Mouse (Mus musculus): ENCODE measurements around the gene Khdc1c. TPM values are rescaled to one million over a fixed set of nuclear protein-coding genes. Genes with fewer than 3 reads are reported as not detected.
"Not testable (repeated sequence)": the region's sequence is repeated elsewhere in the genome, so short reads cannot be mapped to it uniquely, and the experiment has no call there.

Gene Khdc1c
- polyA plus RNA-seq (2012; rRNA removed), result not detected in 2 replicates

DNA sequence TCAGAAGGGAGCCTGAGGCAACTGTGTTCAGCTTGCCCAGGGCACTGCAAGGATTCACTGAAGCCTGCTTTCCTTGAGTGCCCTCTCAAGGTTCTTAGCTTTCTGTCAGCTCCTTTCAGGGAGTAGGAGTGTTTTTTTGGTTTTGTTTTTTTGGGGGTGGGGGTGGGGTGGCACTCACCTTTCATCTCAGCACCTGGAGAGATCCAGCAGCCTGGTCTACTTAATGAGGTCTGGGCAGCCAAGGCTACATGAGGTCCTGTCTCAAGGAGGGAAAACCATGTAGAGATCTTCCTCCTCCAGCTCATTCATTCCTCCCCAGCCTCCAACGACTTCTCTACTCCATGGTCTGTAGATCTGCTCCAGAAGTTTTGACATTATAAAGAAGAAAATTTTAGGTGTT lies at the start of gene Khdc1c:
TSS of gene Khdc1c (plus strand) at position 301 of the 400 bp plus-strand sequence.
- DNase-seq (ENCODE audit: low read depth), result not testable (repeated sequence)

DNA sequence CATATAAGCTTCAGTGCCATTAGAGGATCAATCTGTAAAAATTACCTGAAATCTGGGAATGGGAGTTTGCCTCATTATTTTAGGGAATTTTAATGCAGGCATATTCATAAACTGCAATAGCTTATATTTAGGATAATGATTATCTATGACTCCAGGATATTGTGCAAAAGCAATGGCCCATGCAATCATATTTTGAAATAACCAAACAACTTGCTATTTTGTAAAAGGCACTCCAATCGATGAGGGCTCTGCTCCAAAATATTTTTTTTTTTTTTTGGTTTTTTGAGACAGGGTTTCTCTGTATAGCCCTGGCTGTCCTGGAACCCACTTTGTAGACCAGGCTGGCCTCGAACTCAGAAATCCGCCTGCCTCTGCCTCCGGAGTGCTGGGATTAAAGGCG lies 47.9 kb upstream of the Khdc1c start:
- DNase-seq (ENCODE audit: low read depth), result not testable (repeated sequence)

DNA sequence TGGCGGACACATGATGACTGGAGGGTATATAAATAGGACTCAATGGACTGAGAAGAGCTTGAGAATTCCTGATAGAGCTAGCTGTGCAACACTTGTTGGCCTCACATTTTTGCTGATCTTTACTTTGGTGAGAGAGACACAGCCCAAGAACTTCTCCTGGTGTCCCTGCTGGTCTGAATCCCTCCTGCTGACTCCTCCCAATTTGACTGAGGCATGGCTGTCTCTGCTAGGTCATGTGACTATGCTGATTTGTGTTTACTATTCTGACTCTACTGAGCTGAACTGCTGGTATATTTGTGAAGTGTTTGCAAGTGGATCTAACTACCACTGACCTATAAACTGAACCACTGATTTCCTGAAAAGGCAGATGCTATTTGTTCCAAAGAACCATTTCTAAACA lies 46.5 kb upstream of the Khdc1c start:
- no peak for TF ChIP-seq CTCF (IDR thresholded peaks at IDR 0.05; ENCODE audit: borderline replicate concordance, extremely low read depth, insufficient read depth, insufficient read length)
- TF ChIP-seq POLR2A (IDR thresholded peaks at IDR 0.05; ENCODE audit: borderline replicate concordance, extremely low read depth, insufficient read depth, insufficient read length, poor library complexity, severe bottlenecking), result no peak
- no peak for DNase-seq (ENCODE audit: low read depth)

DNA sequence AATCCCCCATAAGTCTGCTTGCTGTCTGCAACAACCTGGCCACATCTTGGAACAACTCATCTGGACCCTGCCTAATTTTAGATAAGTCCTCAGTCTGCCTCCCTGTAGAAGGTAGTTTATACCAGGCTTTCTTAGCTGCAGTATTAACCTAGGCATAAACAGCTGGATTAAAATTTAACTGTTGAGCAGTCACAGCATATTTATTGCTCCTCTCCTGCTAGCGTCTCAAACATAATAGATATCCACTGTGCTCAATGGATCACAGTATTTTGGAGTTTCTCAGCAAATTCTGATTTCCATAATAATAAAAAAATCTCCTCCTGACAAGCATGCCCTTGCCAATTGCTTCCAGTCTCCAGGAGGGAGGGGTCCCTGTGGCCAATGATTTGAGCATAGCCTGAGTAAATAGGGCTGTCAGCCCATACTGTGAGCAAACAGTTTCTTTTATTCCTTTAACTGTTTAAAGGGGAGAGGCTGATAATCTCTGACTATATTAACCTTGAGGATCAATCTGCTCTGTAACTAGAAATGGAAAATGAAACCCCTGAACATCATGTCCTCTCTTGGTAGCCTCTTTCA lies 44.0 kb upstream of the Khdc1c start:
- peak; percentile 44 for DNase-seq (ENCODE audit: low read depth)
- TF ChIP-seq CTCF (IDR thresholded peaks at IDR 0.05; ENCODE audit: borderline replicate concordance, extremely low read depth, insufficient read depth, insufficient read length) (no peak), POLR2A (IDR thresholded peaks at IDR 0.05; ENCODE audit: borderline replicate concordance, extremely low read depth, insufficient read depth, insufficient read length, poor library complexity, severe bottlenecking) (no peak)

DNA sequence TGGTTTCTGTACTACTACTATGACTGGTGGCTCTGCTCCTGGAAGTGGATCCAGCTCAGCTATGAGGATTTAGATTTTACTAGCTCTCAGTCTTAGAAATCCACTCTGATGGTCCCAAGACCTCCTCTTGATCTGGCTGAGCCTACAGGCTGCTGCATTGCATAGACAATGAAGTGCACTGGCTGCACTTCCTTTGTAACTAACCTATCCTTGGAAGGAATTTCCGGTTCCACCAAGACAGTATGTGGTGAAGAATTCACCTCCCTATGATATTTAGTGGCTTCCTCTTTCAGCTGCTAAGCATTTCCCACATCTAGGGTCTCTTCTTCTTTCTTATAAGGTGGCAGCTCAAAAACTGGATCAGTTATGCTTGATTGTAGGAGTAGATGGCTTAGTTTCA lies 43.5 kb upstream of the Khdc1c start:
- TF ChIP-seq POLR2A (IDR thresholded peaks at IDR 0.05; ENCODE audit: borderline replicate concordance, extremely low read depth, insufficient read depth, insufficient read length, poor library complexity, severe bottlenecking), result no peak
- no peak for TF ChIP-seq CTCF (IDR thresholded peaks at IDR 0.05; ENCODE audit: borderline replicate concordance, extremely low read depth, insufficient read depth, insufficient read length)
- DNase-seq (ENCODE audit: low read depth), result no peak

DNA sequence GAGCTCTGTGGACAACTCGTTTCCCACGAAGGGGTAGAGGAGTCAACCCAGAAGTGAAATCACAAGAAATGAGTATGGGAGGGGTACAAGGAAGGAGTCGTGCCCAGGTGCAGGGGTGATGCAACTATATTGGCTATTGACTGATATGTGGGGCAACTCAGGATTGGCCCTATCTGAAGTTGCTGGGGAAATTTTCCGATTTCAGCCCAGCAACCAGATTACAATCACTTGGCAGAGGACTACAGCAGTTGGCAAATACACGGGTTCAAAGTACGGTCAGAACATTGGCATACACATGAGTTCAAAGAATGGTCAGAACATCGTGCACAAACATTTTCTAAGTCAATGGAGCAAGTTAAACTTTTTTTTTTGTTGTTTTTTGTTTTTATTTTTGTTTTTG lies 41.4 kb upstream of the Khdc1c start:
- TF ChIP-seq CTCF (IDR thresholded peaks at IDR 0.05; ENCODE audit: borderline replicate concordance, extremely low read depth, insufficient read depth, insufficient read length), result no peak
- no peak for TF ChIP-seq POLR2A (IDR thresholded peaks at IDR 0.05; ENCODE audit: borderline replicate concordance, extremely low read depth, insufficient read depth, insufficient read length, poor library complexity, severe bottlenecking)
- DNase-seq (ENCODE audit: low read depth), result no peak

DNA sequence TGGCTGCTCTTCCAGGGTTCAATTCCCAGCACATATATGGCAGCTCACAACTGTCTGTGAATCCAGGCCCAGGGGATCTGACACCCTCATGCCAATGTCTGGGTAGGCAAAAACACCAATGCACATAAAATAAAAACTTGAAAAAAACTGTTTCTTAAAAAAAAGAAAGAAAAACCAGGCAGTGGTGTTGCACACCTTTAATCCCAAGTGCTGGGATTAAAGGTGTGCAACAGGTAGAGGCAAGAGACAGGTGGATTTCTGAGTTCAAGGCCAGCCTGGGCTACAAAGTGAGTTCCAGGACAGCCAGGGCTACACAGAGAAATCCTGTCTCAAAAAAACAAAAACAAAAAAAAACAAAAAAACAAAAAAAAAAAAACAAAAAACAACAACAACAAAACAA lies 37.0 kb upstream of the Khdc1c start:
- not testable (repeated sequence) for DNase-seq (ENCODE audit: low read depth)

DNA sequence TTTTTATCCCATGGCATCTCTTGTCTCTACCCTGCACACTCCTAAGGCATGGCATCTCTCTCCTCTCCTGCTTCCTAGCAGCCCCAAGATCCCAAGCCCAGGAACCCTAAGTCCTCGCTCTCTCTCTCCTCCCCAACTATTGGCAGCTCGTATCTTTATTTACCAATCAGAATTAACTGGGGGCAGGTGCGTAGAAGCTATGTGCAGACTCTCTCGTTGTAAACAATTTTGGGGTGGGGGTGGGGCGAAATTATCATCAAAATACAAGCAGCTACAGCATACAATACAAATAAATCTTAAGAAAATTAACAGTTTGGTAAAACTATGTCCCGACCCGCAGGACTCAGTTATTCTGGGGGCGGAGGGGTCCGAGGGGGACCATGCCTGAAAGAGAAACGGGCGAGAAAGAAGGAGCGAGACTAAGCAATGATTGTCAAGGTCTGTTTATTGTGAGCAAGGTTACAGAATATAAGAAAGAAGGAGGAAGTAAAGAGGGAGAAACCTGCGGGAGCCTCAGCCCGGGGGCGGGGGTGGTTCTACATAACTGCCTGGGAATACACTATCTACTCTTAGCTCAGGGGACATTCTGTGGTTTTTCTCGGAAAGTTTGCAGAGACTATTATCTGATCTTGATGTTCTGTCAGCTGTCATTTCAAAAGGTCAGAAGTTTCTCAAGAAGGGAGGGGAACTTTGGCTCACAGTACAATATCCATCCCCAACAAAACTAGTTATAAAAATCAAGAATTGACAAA lies 34.7 kb upstream of the Khdc1c start:
- DNase-seq (ENCODE audit: low read depth), result no peak
- TF ChIP-seq CTCF (IDR thresholded peaks at IDR 0.05; ENCODE audit: borderline replicate concordance, extremely low read depth, insufficient read depth, insufficient read length) (no peak), POLR2A (IDR thresholded peaks at IDR 0.05; ENCODE audit: borderline replicate concordance, extremely low read depth, insufficient read depth, insufficient read length, poor library complexity, severe bottlenecking) (no peak)

DNA sequence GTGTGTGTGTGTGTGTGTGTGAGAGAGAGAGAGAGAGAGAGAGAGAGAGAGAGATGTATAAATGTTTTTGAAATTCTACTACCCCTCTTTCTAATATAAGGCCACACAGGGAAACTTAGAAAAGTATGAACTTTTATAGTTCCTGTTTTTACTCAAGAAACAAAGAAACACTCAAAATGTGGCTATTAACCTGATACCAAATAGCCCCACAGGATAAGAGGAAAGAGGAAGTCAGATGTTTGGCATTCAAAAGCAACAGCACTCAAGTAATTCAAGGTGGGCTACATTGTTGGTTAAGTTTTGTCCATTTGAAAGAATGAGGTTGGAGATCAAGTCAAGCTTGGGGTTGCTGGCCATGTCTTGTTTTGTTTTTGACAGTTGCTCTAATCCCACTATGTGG lies 32.3 kb upstream of the Khdc1c start:
- TF ChIP-seq CTCF (IDR thresholded peaks at IDR 0.05; ENCODE audit: borderline replicate concordance, extremely low read depth, insufficient read depth, insufficient read length) (no peak), POLR2A (IDR thresholded peaks at IDR 0.05; ENCODE audit: borderline replicate concordance, extremely low read depth, insufficient read depth, insufficient read length, poor library complexity, severe bottlenecking) (no peak)
- no peak for DNase-seq (ENCODE audit: low read depth)

DNA sequence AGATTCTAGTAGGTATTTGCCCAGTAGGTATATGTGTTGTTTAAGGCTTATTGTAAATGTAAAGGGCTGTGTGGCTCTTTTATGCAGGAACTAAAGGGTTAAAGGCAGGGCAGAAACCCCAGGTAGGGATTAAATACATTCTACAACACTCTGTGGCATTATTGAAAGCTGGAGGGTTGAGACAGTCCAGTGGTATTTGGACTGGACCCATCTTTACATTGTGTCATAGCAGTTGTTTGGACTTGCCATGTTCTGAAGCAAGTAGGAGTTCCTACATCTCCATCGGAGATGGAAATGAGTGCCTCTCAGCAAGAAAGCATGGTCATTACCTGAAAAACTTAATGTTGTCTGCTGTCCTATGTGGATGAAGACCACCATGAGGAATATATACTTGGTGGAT lies 27.4 kb upstream of the Khdc1c start:
- TF ChIP-seq CTCF (IDR thresholded peaks at IDR 0.05; ENCODE audit: borderline replicate concordance, extremely low read depth, insufficient read depth, insufficient read length), result no peak
- no peak for TF ChIP-seq POLR2A (IDR thresholded peaks at IDR 0.05; ENCODE audit: borderline replicate concordance, extremely low read depth, insufficient read depth, insufficient read length, poor library complexity, severe bottlenecking)
- DNase-seq (ENCODE audit: low read depth), result no peak

DNA sequence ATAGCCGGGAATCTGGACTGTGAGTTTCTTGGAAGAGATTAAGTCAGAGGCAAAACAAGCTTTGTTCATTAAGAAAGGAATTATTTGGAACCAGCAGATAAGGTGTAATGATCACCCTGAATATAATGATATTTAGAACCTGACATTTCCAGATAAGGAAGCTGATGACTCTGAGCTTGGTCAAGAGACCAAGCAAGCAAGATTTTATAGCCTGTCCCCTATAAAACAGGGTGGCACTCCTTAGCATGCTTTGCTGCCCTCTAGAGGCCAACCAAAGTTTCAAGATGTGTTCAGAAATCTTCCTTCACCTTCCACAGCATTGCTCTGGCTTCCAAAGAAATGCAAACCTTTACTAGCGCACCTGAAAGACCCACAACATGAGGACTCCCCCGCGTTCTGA lies 23.9 kb upstream of the Khdc1c start:
- TF ChIP-seq CTCF (IDR thresholded peaks at IDR 0.05; ENCODE audit: borderline replicate concordance, extremely low read depth, insufficient read depth, insufficient read length) (peak; percentile 73; the same call in 1 of the 2 replicates), POLR2A (IDR thresholded peaks at IDR 0.05; ENCODE audit: borderline replicate concordance, extremely low read depth, insufficient read depth, insufficient read length, poor library complexity, severe bottlenecking) (no peak)
- DNase-seq (ENCODE audit: low read depth), result peak; percentile 73

DNA sequence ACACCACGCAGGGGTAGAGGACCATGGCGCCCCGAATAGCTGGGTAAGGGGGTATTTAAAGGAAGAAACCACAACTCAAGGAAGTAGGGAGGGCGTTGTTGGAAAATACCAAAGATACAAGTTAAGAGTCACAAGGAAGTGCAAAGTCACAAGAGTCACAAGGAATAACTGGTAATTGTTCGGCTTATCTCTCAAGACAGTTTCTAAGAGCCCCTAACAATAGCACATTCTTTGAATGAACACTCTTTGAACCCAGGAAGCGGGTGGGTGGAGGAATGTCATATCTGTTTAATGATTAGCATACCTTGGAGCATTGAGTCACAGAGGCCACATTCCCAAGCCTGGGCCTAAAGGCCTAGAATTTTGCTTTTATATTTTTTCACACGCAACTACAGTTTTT lies 23.4 kb upstream of the Khdc1c start:
- not testable (repeated sequence) for DNase-seq (ENCODE audit: low read depth)

DNA sequence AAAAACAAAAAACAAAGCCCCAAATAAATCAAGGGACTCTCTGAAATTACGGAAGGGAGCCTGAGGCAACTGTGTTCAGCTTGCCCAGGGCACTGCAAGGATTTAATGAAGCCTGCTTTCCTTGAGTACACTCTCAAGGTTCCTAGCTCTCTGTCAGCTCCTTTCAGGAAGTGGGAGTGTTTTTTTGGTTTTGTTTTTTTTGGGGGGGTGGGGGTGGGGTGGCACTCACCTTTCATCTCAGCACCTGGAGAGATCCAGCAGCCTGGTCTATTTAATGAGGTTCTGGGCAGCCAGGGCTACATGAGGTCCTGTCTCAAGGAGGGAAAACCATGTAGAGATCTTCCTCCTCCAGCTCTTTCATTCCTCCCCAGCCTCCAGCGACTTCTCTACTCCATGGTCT lies 18.8 kb upstream of the Khdc1c start, which contains the start of gene Khdc1a:
TSS of gene Khdc1a (plus strand) at position 301 of the 400 bp plus-strand sequence.
- TF ChIP-seq POLR2A (IDR thresholded peaks at IDR 0.05; ENCODE audit: borderline replicate concordance, extremely low read depth, insufficient read depth, insufficient read length, poor library complexity, severe bottlenecking), result no peak
- TF ChIP-seq CTCF (IDR thresholded peaks at IDR 0.05; ENCODE audit: borderline replicate concordance, extremely low read depth, insufficient read depth, insufficient read length), result no peak
- DNase-seq (ENCODE audit: low read depth), result no peak

Data from brain, embryonic 14.5 days (tissue).